Mouse (Mus musculus) forebrain, postnatal 0 days (tissue): ENCODE measurements around the gene Pdcd1lg2. TPM values are rescaled to one million over a fixed set of nuclear protein-coding genes. Genes with fewer than 3 reads are reported as not detected.

ENCODE experiments used
- ATAC-seq: fragments of 200-750 bp; cut with Nextera tagmentation; 2 replicates; pipeline ENCODE4 v1.8.0; 2017; ENCODE audit warnings: mild to moderate bottlenecking, moderate library complexity
- DNase-seq: peaks from one replicate; pipeline ENCODE4 v3.0.0-alpha.2; 2015
- H3K27ac ChIP-seq: fragments of 300-500 bp; sonication (generic); 2 replicates; pipeline ENCODE4 v1.5.1; 2014; ENCODE audit warnings: low read depth, mild to moderate bottlenecking, antibody characterized with exemption, low read length, moderate library complexity, mixed read lengths
- H3K27me3 ChIP-seq: fragments of 300-500 bp; sonication (generic); 2 replicates; pipeline ENCODE4 v1.6.1; 2014; ENCODE audit warnings: mild to moderate bottlenecking, low read length, mixed read lengths; ENCODE audit not compliant: insufficient read depth
- H3K36me3 ChIP-seq: fragments of 300-500 bp; sonication (generic); 2 replicates; pipeline ENCODE4 v1.6.1; 2014; ENCODE audit warnings: mild to moderate bottlenecking, moderate library complexity; ENCODE audit not compliant: insufficient read depth
- H3K4me1 ChIP-seq: fragments of 300-500 bp; sonication (generic); 2 replicates; pipeline ENCODE4 v1.6.1; 2014; ENCODE audit warnings: antibody characterized with exemption; ENCODE audit not compliant: insufficient read depth
- H3K4me2 ChIP-seq: fragments of 300-500 bp; sonication (generic); 2 replicates; pipeline ENCODE4 v1.6.1; 2014; ENCODE audit warnings: low read depth, mild to moderate bottlenecking, moderate library complexity
- H3K4me3 ChIP-seq: fragments of 300-500 bp; sonication (generic); 2 replicates; pipeline ENCODE4 v1.5.1; 2014; ENCODE audit warnings: low read depth, low read length, mixed read lengths
- H3K9ac ChIP-seq: fragments of 300-500 bp; sonication (generic); 2 replicates; pipeline ENCODE4 v1.6.1; 2014; ENCODE audit warnings: mild to moderate bottlenecking
- H3K9me3 ChIP-seq: fragments of 300-500 bp; sonication (generic); 2 replicates; pipeline ENCODE4 v1.6.1; 2016; ENCODE audit warnings: low read length
- CTCF ChIP-seq: sonication (generic); IDR thresholded peaks from 2 replicates; pipeline ENCODE4 v1.5.1; 2016; ENCODE audit warnings: antibody characterized with exemption, control low read depth, low read depth
- WGBS: fragments of 180-500 bp; shearing (Covaris S2); extraction: QIAGEN DNeasy Blood & Tissue Kit; methylation state at CpG from one replicate; pipeline ENCODE4 v1.1.7; 2014; 5-methylcytosine and 5-hydroxymethylcytosine counted together
- polyA plus RNA-seq: library from polyadenylated mRNA; unstranded; fragments of >200 nt; fragmentation: Nextera tagmentation; extraction: Ambion mirVana; gene quantifications from 2 replicates; pipeline ENCODE4 v1.2.1, GENCODE M21; 2015
- total RNA-seq: library from RNA; depleted of rRNA; stranded (reverse); fragments of >200 nt; gene quantifications from 2 replicates; pipeline ENCODE4 v1.2.3, GENCODE M21; 2014

Pdcd1lg2 gene
- total and polyA plus RNA-seq, 2 experiments from 2014 or later = 0.19 TPM; not detected in 1

- Histone ChIP-seq H3K4me1 (no peaks in the 10 kb centered on the region), H3K4me2 (no peak overlapping the region), H3K9ac (no peak overlapping the region), H3K27ac (no peak overlapping the region), H3K27me3 (no peaks in the 10 kb centered on the region), H3K36me3 (no peaks in the 10 kb centered on the region), H3K9me3 (no peaks in the 10 kb centered on the region), H3K4me3 (no peak overlapping the region)
- no peak for ATAC-seq
- WGBS = 77% methylated on average over 4 of the region's 4 CpGs
- DNase-seq = no peak
- TF ChIP-seq CTCF = no peak
Measured at GRCm38 (mm10) chr19:29391279-29391678, 19.4 kb upstream of the Pdcd1lg2 start.

GRCm38 (mm10) chr19:29393333-29393732 is 17.4 kb upstream of the Pdcd1lg2 start:
- no peak overlapping the region for H3K4me3 ChIP-seq
- TF ChIP-seq CTCF = no peak

GRCm38 (mm10) chr19:29394721-29395120 is 16.0 kb upstream of the Pdcd1lg2 start:
- WGBS = 94% methylated on average over 2 of the region's 2 CpGs

More at GRCm38 (mm10) chr19:29393333-29393732, 17.4 kb upstream of the Pdcd1lg2 start:
- Histone ChIP-seq H3K27ac (no peak overlapping the region), H3K4me2 (no peak overlapping the region), H3K9me3 (no peaks in the 10 kb centered on the region), H3K36me3 (no peaks in the 10 kb centered on the region), H3K9ac (no peak overlapping the region), H3K27me3 (no peaks in the 10 kb centered on the region), H3K4me1 (no peaks in the 10 kb centered on the region)
- DNase-seq (no peak), ATAC-seq (no peak)
- WGBS = 94% methylated on average over 9 of the region's 9 CpGs

GRCm38 (mm10) chr19:29396353-29396752 is 14.4 kb upstream of the Pdcd1lg2 start:
- ATAC-seq (no peak), DNase-seq (no peak)
- H3K4me3 ChIP-seq = no peak overlapping the region
- H3K27ac ChIP-seq = no peak overlapping the region
- H3K36me3 ChIP-seq = no peaks in the 10 kb centered on the region
- no peak overlapping the region for H3K4me2 ChIP-seq
- H3K27me3 ChIP-seq = no peaks in the 10 kb centered on the region
- H3K4me1 ChIP-seq = no peaks in the 10 kb centered on the region
- H3K9me3 ChIP-seq = no peaks in the 10 kb centered on the region; the same call in 1 of the 2 replicates
- WGBS = 84% methylated on average over 1 of the region's 1 CpGs
- H3K9ac ChIP-seq = no peak overlapping the region
- TF ChIP-seq CTCF = no peak

More at GRCm38 (mm10) chr19:29394721-29395120, 16.0 kb upstream of the Pdcd1lg2 start:
- no peaks in the 10 kb centered on the region for H3K9me3 ChIP-seq
- no peak for TF ChIP-seq CTCF
- H3K9ac ChIP-seq = no peak overlapping the region
- ATAC-seq (no peak), DNase-seq (no peak)
- no peaks in the 10 kb centered on the region for H3K27me3 ChIP-seq
- no peak overlapping the region for H3K27ac ChIP-seq
- H3K36me3 ChIP-seq = no peaks in the 10 kb centered on the region
- no peak overlapping the region for H3K4me2 ChIP-seq
- no peak overlapping the region for H3K4me3 ChIP-seq
- H3K4me1 ChIP-seq = no peaks in the 10 kb centered on the region

GRCm38 (mm10) chr19:29399786-29400185 is 10.9 kb upstream of the Pdcd1lg2 start:
- no peak for ATAC-seq
- WGBS = 90% methylated on average over 4 of the region's 4 CpGs

GRCm38 (mm10) chr19:29400466-29400865 is 10.3 kb upstream of the Pdcd1lg2 start:
- TF ChIP-seq CTCF = no peak
- no peak for ATAC-seq
- 98% methylated on average over 3 of the region's 3 CpGs for WGBS

More at GRCm38 (mm10) chr19:29399786-29400185, 10.9 kb upstream of the Pdcd1lg2 start:
- H3K4me2 ChIP-seq = no peak overlapping the region
- H3K27ac ChIP-seq = no peak overlapping the region
- no peak overlapping the region for H3K9ac ChIP-seq
- no peaks in the 10 kb centered on the region; the same call in 1 of the 2 replicates for H3K9me3 ChIP-seq
- no peaks in the 10 kb centered on the region for H3K27me3 ChIP-seq
- H3K36me3 ChIP-seq = no peaks in the 10 kb centered on the region
- no peak overlapping the region for H3K4me3 ChIP-seq
- DNase-seq = no peak
- TF ChIP-seq CTCF = no peak
- H3K4me1 ChIP-seq = no peaks in the 10 kb centered on the region

GRCm38 (mm10) chr19:29402621-29403020 is 8.1 kb upstream of the Pdcd1lg2 start:
- 96% methylated on average over 4 of the region's 4 CpGs for WGBS

More at GRCm38 (mm10) chr19:29400466-29400865, 10.3 kb upstream of the Pdcd1lg2 start:
- Histone ChIP-seq H3K27ac (no peak overlapping the region), H3K9ac (no peak overlapping the region), H3K27me3 (no peaks in the 10 kb centered on the region), H3K36me3 (no peaks in the 10 kb centered on the region), H3K4me1 (no peaks in the 10 kb centered on the region), H3K4me3 (no peak overlapping the region), H3K4me2 (no peak overlapping the region), H3K9me3 (no peaks in the 10 kb centered on the region; the same call in 1 of the 2 replicates)
- no peak for DNase-seq

More at GRCm38 (mm10) chr19:29402621-29403020, 8.1 kb upstream of the Pdcd1lg2 start:
- Histone ChIP-seq H3K9ac (no peak overlapping the region), H3K4me3 (no peak overlapping the region), H3K4me2 (no peak overlapping the region), H3K27me3 (no peaks in the 10 kb centered on the region), H3K36me3 (no peaks in the 10 kb centered on the region), H3K27ac (no peak overlapping the region), H3K4me1 (no peaks in the 10 kb centered on the region), H3K9me3 (no peaks in the 10 kb centered on the region; the same call in 1 of the 2 replicates)
- DNase-seq (no peak), ATAC-seq (no peak)
- TF ChIP-seq CTCF = no peak
